Mouse (Mus musculus): ENCODE measurements at regions not wholly inside any gene's neighbourhood (a gene's known extent, or its start where the extent isn't known, plus 50 kb on each side); places are given as distances from the start of the nearest gene placed in this dataset.

GRCm38 (mm10) chr3:20680944-20681494, 314.0 kb upstream of the Agtr1b start:
- no peak for DNase-seq (ENCODE audit: low read depth, low spot score)

DNA sequence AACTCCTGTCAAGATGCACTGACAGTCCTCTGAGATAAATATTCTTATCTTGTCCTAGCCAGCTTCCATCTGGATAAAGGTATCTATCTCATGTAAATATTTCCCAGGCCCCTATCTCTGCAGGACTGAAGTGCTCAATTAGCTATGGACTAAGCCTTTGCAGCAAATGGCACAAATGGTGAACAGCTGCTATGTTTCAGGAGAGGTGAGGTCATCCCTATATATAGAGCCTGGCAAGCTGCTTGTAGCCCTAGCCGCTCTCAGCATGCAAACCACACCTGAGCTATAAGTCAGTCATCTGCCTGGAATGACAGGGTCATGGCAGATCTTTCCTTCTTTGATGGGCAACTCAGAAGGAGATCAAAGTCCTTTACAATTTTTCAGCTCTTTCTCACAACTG, 294.9 kb upstream of the Agtr1b start:
- no peak for DNase-seq (ENCODE audit: low read depth, low spot score)

DNA sequence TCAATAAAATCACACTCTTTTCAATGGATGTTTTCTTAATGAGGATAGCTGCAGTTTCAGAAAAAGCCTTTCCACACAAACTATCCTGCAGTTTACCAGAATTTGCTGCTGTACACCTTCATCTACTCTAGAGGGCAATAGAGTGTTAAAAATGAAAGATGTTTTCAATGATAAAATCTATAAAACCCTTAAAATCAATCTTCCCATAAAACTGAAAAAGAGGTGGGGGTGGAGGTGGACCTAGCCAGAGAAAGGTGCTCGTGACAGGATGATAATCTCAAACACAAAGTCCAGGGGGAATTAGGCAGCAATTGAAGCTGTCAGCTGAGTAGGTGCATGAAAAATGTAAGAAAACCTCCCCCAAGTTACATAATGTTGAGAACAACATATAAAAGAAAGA, 288.4 kb upstream of the Agtr1b start:
- peak; percentile 27 for DNase-seq (ENCODE audit: low read depth, low spot score)
